Mouse (Mus musculus) liver, embryonic 13.5 days (tissue): ENCODE results near the gene Fahd2a. TPM values are rescaled to one million over a fixed set of nuclear protein-coding genes. Genes with fewer than 3 reads are reported as not detected.
A peak's percentile ranks its signal among the peaks of the same experiment; 100 is the strongest.

Experiments used
- ATAC-seq: fragments of 200-750 bp; cut with Nextera tagmentation; 2 replicates; pipeline ENCODE4 v1.8.0; 2017; ENCODE audit warnings: low read depth, mild to moderate bottlenecking, moderate number of reproducible peaks, moderate library complexity
- DNase-seq: peaks from one replicate; pipeline ENCODE4 v3.0.0; 2022
- H3K27ac ChIP-seq: fragments of 300-500 bp; sonication (generic); 2 replicates; pipeline ENCODE4 v1.5.1; 2015; ENCODE audit warnings: moderate library complexity, mild to moderate bottlenecking, inconsistent platforms
- H3K27me3 ChIP-seq: fragments of 300-500 bp; sonication (generic); 2 replicates; pipeline ENCODE4 v1.6.1; 2015; ENCODE audit warnings: mild to moderate bottlenecking, inconsistent platforms
- H3K36me3 ChIP-seq: fragments of 300-500 bp; sonication (generic); 2 replicates; pipeline ENCODE4 v1.6.1; 2015; ENCODE audit warnings: mild to moderate bottlenecking, inconsistent platforms
- H3K4me1 ChIP-seq: fragments of 300-500 bp; sonication (generic); replicated peaks from 2 replicates; pipeline ENCODE4 v1.6.1; 2015; ENCODE audit warnings: inconsistent platforms
- H3K4me2 ChIP-seq: fragments of 300-500 bp; sonication (generic); 2 replicates; pipeline ENCODE4 v1.6.1; 2015; ENCODE audit warnings: inconsistent platforms, mild to moderate bottlenecking, moderate library complexity
- H3K4me3 ChIP-seq: fragments of 300-500 bp; sonication (generic); replicated peaks from 2 replicates; pipeline ENCODE4 v1.5.1; 2015; ENCODE audit warnings: mild to moderate bottlenecking, inconsistent platforms
- H3K9ac ChIP-seq: fragments of 300-500 bp; sonication (generic); 2 replicates; pipeline ENCODE4 v1.6.1; 2015; ENCODE audit warnings: mild to moderate bottlenecking, inconsistent platforms
- H3K9me3 ChIP-seq: fragments of 300-500 bp; sonication (generic); replicated peaks from 2 replicates; pipeline ENCODE4 v1.6.1; 2016; ENCODE audit warnings: inconsistent platforms
- whole genome bisulfite sequencing: fragments of 180-500 bp; shearing (Covaris S2); methylation state at CpG from one replicate; pipeline ENCODE4 v1.1.7; 2015; ENCODE audit not compliant: insufficient replicate concordance; 5-methylcytosine and 5-hydroxymethylcytosine counted together
- polyA plus RNA-seq: library from polyadenylated mRNA; unstranded; fragments of >200 nt; fragmentation: Nextera tagmentation; extraction: Ambion mirVana; gene quantifications from 2 replicates; pipeline ENCODE4 v1.2.1, GENCODE M21; 2015

Fahd2a gene
- polyA plus RNA-seq, 1 experiment from 2014 or later: 15.5 TPM

GRCm38 (mm10) chr2:127433487-127434295 lies 10.7 kb downstream of the Fahd2a start:
- DNase-seq (no peak), ATAC-seq (peak; percentile 24; the same call in 1 of the 2 replicates)
- 0 out of 2 replicates have a peak, but pooled peaks cover 5% of the 10 kb centered on the region for H3K27me3 ChIP-seq
- 0 out of 2 replicates have a peak overlapping the region, but pooled peaks have one; percentile 1 for H3K4me2 ChIP-seq
- no peaks in the 10 kb centered on the region for H3K9me3 ChIP-seq
- H3K9ac ChIP-seq: peak overlapping the region; percentile 30
- 71% methylated on average over 9 of the region's 9 CpGs for WGBS
- peaks cover 25% of the 10 kb centered on the region for H3K36me3 ChIP-seq
- H3K4me1 ChIP-seq: peaks cover 37% of the 10 kb centered on the region
- no peak overlapping the region for H3K4me3 ChIP-seq
- H3K27ac ChIP-seq: no peak overlapping the region; the same call in 1 of the 2 replicates

- no peak overlapping the region for H3K4me3 ChIP-seq
- H3K4me1 ChIP-seq: peaks cover 24% of the 10 kb centered on the region
- no peak overlapping the region for H3K9ac ChIP-seq
- H3K4me2 ChIP-seq: no peak overlapping the region
- no peak for ATAC-seq
- no peak for DNase-seq
- no peak overlapping the region for H3K27ac ChIP-seq
- peaks cover 7% of the 10 kb centered on the region; the same call in 1 of the 2 replicates for H3K36me3 ChIP-seq
- H3K9me3 ChIP-seq: no peaks in the 10 kb centered on the region
- 7% methylated on average over 3 of the region's 3 CpGs for WGBS
- H3K27me3 ChIP-seq: peaks cover 15% of the 10 kb centered on the region
Observed at GRCm38 (mm10) chr2:127430238-127430637, 14.1 kb downstream of the Fahd2a start.

GRCm38 (mm10) chr2:127424977-127425376 lies 19.4 kb downstream of the Fahd2a start, which contains the start of gene Gpat2:
TSS of gene Gpat2 (plus strand) at chr2:127425199.
- Histone ChIP-seq H3K4me2 (no peak within 1 kb of the TSS), H3K4me1 (no peaks in the 10 kb centered on the region), H3K9me3 (no peaks in the 10 kb centered on the region; the same call in 1 of the 2 replicates), H3K4me3 (no peak within 1 kb of the TSS), H3K27ac (no peak within 1 kb of the TSS), H3K27me3 (peaks cover 17% of the 10 kb centered on the region), H3K36me3 (no peaks in the 10 kb centered on the region), H3K9ac (no peak within 1 kb of the TSS)
- DNase-seq (no peak), ATAC-seq (0 out of 2 replicates have a peak, but pooled peaks have one; percentile 14)
- 75% methylated on average over 17 of the region's 17 CpGs for WGBS

GRCm38 (mm10) chr2:127418266-127418970 lies 25.9 kb downstream of the Fahd2a start:
- no peak overlapping the region for H3K27ac ChIP-seq
- ATAC-seq (no peak), DNase-seq (no peak)
- no peaks in the 10 kb centered on the region for H3K9me3 ChIP-seq
- no peaks in the 10 kb centered on the region for H3K4me1 ChIP-seq
- H3K4me3 ChIP-seq: no peak overlapping the region
- peaks cover 12% of the 10 kb centered on the region; the same call in 1 of the 2 replicates for H3K27me3 ChIP-seq
- H3K4me2 ChIP-seq: no peak overlapping the region
- no peaks in the 10 kb centered on the region for H3K36me3 ChIP-seq
- H3K9ac ChIP-seq: no peak overlapping the region
- WGBS: 59% methylated on average over 10 of the region's 10 CpGs

GRCm38 (mm10) chr2:127416706-127417105 lies 27.7 kb downstream of the Fahd2a start:
- no peak for DNase-seq
- H3K4me2 ChIP-seq: no peak overlapping the region
- H3K4me1 ChIP-seq: no peaks in the 10 kb centered on the region
- no peak for ATAC-seq
- no peaks in the 10 kb centered on the region for H3K36me3 ChIP-seq
- WGBS: 35% methylated on average over 3 of the region's 3 CpGs
- H3K9ac ChIP-seq: no peak overlapping the region
- H3K27ac ChIP-seq: no peak overlapping the region
- H3K4me3 ChIP-seq: no peak overlapping the region
- no peaks in the 10 kb centered on the region for H3K9me3 ChIP-seq
- peaks cover 12% of the 10 kb centered on the region; the same call in 1 of the 2 replicates for H3K27me3 ChIP-seq

GRCm38 (mm10) chr2:127415806-127416205 lies 28.6 kb downstream of the Fahd2a start:
- WGBS: 53% methylated on average over 10 of the region's 10 CpGs
- H3K27ac ChIP-seq: no peak overlapping the region
- no peaks in the 10 kb centered on the region for H3K9me3 ChIP-seq
- ATAC-seq (no peak), DNase-seq (no peak)
- no peaks in the 10 kb centered on the region for H3K36me3 ChIP-seq
- H3K9ac ChIP-seq: no peak overlapping the region
- H3K4me3 ChIP-seq: no peak overlapping the region
- peaks cover 1% of the 10 kb centered on the region; the same call in 1 of the 2 replicates for H3K4me1 ChIP-seq
- peaks cover 12% of the 10 kb centered on the region; the same call in 1 of the 2 replicates for H3K27me3 ChIP-seq
- H3K4me2 ChIP-seq: no peak overlapping the region

GRCm38 (mm10) chr2:127411126-127411525 lies 33.2 kb downstream of the Fahd2a start:
- Histone ChIP-seq H3K27ac (no peak overlapping the region), H3K9ac (no peak overlapping the region), H3K36me3 (no peaks in the 10 kb centered on the region), H3K4me3 (no peak overlapping the region), H3K4me2 (no peak overlapping the region), H3K4me1 (peaks cover 5% of the 10 kb centered on the region; the same call in 1 of the 2 replicates), H3K9me3 (no peaks in the 10 kb centered on the region), H3K27me3 (peaks cover 11% of the 10 kb centered on the region; the same call in 1 of the 2 replicates)
- ATAC-seq (no peak), DNase-seq (no peak)
- WGBS: 84% methylated on average over 6 of the region's 6 CpGs

GRCm38 (mm10) chr2:127398738-127399137 lies 45.6 kb downstream of the Fahd2a start:
- Histone ChIP-seq H3K27ac (no peak overlapping the region), H3K9me3 (no peaks in the 10 kb centered on the region), H3K4me1 (no peaks in the 10 kb centered on the region; the same call in 1 of the 2 replicates), H3K27me3 (peaks cover 8% of the 10 kb centered on the region), H3K4me3 (no peak overlapping the region), H3K4me2 (no peak overlapping the region), H3K36me3 (no peaks in the 10 kb centered on the region), H3K9ac (no peak overlapping the region)
- ATAC-seq (peak; percentile 67), DNase-seq (no peak)
- 81% methylated on average over 7 of the region's 7 CpGs for WGBS

GRCm38 (mm10) chr2:127394606-127395161 lies 49.7 kb downstream of the Fahd2a start:
- ATAC-seq: peak; percentile 24
- no peak overlapping the region for H3K4me3 ChIP-seq
- 74% methylated on average over 5 of the region's 5 CpGs for WGBS

GRCm38 (mm10) chr2:127391323-127391722 lies 53.0 kb downstream of the Fahd2a start:
- Histone ChIP-seq H3K4me3 (no peak overlapping the region), H3K27me3 (no peaks in the 10 kb centered on the region), H3K9me3 (no peaks in the 10 kb centered on the region), H3K27ac (no peak overlapping the region), H3K9ac (no peak overlapping the region), H3K4me2 (no peak overlapping the region), H3K4me1 (peaks cover 6% of the 10 kb centered on the region), H3K36me3 (no peaks in the 10 kb centered on the region)
- 29% methylated on average over 3 of the region's 3 CpGs for WGBS
- no peak for DNase-seq
- ATAC-seq: no peak

More at GRCm38 (mm10) chr2:127394606-127395161, 49.7 kb downstream of the Fahd2a start:
- no peaks in the 10 kb centered on the region for H3K36me3 ChIP-seq
- peaks cover 4% of the 10 kb centered on the region; the same call in 1 of the 2 replicates for H3K4me1 ChIP-seq
- DNase-seq: no peak
- H3K4me2 ChIP-seq: no peak overlapping the region
- H3K27ac ChIP-seq: no peak overlapping the region
- H3K9me3 ChIP-seq: no peaks in the 10 kb centered on the region
- H3K27me3 ChIP-seq: no peaks in the 10 kb centered on the region; the same call in 1 of the 2 replicates
- H3K9ac ChIP-seq: no peak overlapping the region

- H3K36me3 ChIP-seq: no peaks in the 10 kb centered on the region
- no peak overlapping the region for H3K4me3 ChIP-seq
- H3K27me3 ChIP-seq: no peaks in the 10 kb centered on the region
- no peak for ATAC-seq
- DNase-seq: no peak
- H3K4me1 ChIP-seq: peaks cover 11% of the 10 kb centered on the region
- 59% methylated on average over 4 of the region's 4 CpGs for WGBS
- H3K27ac ChIP-seq: no peak overlapping the region
- no peaks in the 10 kb centered on the region for H3K9me3 ChIP-seq
- no peak overlapping the region for H3K4me2 ChIP-seq
- no peak overlapping the region for H3K9ac ChIP-seq
Observed at GRCm38 (mm10) chr2:127390846-127391245, 53.5 kb downstream of the Fahd2a start.
